Mouse (Mus musculus) right cerebral cortex, postnatal 4 days (tissue): ENCODE results near the gene Ciz1.
A peak's percentile ranks its signal among the peaks of the same experiment; 100 is the strongest.
"Not testable (repeated sequence)": the region's sequence is repeated elsewhere in the genome, so short reads cannot be mapped to it uniquely, and the experiment has no call there.

Experiments
- DNase-seq: peaks from one replicate; pipeline ENCODE4 v3.0.0-alpha.2; 2022

Ciz1 gene

DNA sequence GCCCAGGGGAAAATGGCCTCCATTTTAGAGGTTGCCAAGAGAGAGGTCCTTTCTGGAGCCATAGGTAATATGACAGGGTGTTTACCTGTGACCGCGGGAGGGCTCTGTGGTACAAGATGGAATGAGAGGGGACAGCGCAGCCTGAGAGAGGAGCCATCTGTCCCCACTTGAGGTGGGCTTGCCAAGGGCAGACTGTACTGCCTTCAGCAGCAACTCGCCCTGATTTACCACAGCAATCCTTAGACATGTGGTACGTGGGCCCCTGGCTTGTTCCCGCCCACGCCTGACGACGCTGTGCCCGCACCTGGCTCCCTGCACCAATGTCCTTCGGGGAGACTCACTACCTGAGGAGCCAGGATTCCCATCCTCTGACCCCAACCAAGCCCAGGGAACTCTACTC, 3.8 kb upstream of the Ciz1 start:
- DNase-seq = no peak

DNA sequence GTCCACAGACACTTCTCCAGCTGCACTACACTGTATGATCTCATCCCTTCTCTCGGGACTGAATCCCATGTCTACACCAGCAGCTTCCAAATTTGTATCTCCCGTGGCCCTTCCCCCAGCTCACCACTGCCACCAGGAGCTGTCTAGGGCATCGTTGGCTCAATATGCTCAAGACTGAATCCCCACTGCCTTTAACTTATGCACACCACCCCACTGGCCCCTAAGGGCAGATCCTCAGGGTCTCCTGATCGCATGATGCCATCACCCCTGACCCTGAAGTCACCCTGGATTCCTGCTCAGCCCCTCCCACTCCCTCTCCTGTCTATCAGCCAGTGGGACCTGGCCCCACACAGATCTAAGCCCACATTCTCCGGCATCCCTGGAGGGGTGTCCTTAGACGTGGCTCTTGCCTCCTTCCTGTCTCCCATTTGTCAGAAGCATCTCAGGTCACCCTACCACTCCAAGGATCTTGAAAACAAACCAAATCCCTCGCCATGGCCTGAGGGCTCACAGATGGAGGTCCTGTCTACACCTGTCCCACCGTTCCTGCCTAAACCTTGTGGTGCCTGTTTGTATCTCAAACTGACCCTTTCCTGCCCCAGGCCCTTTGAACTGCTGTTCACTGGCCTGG, 2.4 kb upstream of the Ciz1 start:
- no peak for DNase-seq

DNA sequence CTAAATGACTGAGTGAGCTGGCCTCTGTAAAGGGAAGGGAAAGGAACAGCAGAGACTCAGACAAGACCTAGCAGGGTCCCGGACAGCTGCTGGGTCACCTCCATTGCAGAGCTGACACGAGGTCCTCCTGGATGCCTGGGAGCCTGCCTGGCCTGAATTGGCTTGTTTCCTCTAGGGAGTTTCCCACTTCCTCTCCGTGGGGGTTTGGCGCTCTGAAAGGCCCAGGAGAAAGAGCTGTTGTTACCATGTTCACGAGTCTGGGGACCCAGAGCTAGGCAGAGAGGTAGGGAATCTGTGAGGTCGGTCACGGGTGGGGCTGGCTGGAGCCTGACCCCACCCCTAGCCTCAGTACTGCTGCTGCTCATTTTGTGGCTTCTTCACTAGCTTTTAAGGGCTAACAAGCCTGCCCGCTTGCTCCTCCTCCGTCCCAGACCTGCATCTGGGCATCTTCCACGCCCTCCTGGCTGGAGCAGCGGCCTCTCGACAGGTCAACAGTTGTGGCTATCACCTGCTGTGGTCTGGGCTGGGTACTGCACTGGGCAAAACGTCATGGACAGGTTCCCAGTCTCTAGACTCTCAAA, 1.6 kb upstream of the Ciz1 start:
- no peak for DNase-seq

GRCm38 (mm10) chr2:32351471-32351961, 611 bp upstream of the Ciz1 start:
- DNase-seq = no peak

- peak; percentile 97 for DNase-seq
These were observed 948 bp downstream of the Ciz1 start, which contains the start of gene Dnm1 for GRCm38 (mm10) chr2:32353007-32353542. Dnm1 (minus strand) TSS chr2:32353338.

- DNase-seq = no peak
These were observed 1.7 kb downstream of the Ciz1 start for GRCm38 (mm10) chr2:32353836-32354235.

DNA sequence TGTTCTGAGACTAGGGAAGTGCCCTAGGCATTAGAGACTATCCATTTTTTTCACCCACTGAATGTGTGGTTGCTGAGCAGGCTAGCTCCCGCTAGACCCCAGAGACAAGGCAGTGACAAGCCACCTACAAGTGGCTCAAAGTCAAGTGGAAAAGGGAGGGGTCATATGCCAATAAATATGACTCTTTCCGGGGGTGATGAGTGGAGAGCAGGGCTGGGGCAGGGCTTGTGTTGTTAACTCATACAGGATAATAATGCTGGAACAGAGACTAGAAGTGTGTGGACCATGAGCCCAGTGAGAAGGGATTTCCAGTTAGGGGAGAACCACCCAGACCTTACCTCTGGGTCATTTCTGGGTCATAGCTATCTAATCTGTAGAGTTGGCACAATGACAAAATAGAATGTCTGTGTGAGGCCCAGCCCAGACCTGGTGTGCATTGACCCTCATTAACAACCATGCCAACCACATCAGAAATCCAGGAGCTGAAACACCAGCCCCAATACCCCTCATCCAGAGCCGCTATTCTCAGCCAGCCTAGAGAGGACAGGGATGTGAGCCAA, 2.3 kb downstream of the Ciz1 start:
- DNase-seq = no peak

- no peak for DNase-seq
These were observed 4.1 kb downstream of the Ciz1 start for GRCm38 (mm10) chr2:32356216-32356615.

DNA sequence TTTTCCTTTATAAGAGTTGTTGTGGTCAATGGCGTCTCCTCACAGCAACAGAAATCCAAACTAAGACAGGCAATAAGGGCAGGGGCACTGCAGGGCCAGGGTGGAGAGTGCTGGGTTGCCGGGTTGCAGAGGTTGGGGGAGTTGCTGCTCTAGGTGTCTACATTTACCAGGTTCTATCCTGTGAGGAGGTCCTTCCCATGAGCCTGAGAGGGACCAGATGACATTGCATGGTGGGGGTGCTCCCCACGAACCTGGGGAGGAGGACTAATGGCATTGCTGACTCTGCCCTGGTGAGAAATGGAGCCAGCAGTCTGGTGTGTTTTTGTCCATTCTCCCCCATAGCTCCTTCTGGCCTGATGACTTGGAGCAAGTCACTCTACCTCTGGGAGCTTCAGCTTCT, 5.6 kb downstream of the Ciz1 start:
- DNase-seq = no peak

- DNase-seq = no peak
These were observed 6.3 kb downstream of the Ciz1 start for GRCm38 (mm10) chr2:32358381-32358780.

DNA sequence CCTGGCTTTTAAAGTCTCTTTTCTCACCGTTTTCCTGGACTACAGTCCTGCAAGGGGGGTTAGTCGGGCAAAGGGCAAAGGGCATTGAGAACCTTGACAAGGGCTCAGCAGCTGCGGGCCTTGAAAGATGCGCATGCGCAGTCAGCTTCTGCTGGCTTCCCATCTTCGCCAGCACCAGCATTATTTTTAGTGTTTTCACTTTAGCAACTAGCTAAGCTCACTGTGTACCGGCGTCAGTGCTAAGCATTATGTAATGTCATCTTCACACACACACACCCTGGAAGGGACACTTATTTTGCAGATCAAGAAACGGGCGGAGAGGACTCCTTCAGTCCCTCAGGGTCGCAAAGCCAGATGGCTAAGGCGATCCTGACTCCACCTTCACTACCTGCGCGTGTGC, 8.6 kb downstream of the Ciz1 start:
- DNase-seq = peak; percentile 66

- peak; percentile 61 for DNase-seq
These were observed 9.3 kb downstream of the Ciz1 start for GRCm38 (mm10) chr2:32361437-32361836.

- DNase-seq = not testable (repeated sequence)
These were observed 10.1 kb downstream of the Ciz1 start for GRCm38 (mm10) chr2:32362274-32362673.

DNA sequence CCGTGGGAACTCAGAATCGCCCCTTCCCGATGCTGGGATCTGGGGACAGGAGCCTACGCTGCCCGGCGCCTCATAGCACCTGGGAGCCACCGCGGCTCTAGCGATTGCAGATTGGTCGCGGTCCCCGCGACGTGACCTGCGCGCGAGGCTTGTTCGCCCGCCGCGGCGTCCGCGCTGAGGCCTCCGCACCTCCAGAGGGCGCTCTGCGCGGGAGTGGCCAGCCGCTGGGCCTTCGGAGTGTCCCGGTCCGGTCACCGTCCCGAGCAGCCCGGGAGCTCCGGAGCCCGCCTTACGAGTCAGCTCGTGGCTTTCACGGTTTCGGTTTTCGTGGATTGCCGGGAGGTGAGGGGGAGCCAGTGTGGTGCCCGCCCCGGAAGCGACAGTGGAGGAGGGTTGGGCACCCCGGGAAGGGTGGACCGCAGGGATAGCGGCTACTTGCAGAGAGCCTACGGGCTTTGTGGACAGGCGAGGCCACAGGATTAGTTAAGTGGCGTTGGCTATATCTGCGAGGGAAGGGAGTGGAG, 10.8 kb downstream of the Ciz1 start:
- DNase-seq = peak; percentile 89

- DNase-seq = no peak
These were observed 11.4 kb downstream of the Ciz1 start for GRCm38 (mm10) chr2:32363376-32364106.

DNA sequence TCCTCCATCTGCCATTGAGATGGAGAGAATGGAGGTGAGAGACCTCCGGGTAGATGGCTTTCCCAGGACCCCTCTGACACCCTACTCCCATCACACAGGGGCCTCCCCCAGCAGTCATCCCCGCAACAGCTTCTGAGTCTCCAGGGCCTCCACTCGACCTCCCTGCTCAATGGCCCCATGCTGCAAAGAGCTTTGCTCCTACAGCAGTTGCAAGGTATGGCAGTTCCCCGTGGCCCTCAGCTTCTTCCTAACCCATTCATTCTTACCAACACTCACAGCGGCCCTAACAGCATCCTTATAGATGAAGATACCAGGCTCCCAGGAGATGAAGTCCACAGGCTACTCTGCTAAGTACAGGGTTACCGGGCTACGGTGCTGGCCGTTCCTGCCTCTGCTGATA, 12.0 kb downstream of the Ciz1 start:
- no peak for DNase-seq

GRCm38 (mm10) chr2:32367315-32367714, 15.2 kb downstream of the Ciz1 start:
- DNase-seq = no peak

- no peak for DNase-seq
These were observed 22.1 kb downstream of the Ciz1 start for GRCm38 (mm10) chr2:32374191-32374590.

GRCm38 (mm10) chr2:32375317-32375940, 23.3 kb downstream of the Ciz1 start:
- DNase-seq = no peak

GRCm38 (mm10) chr2:32376963-32377362, 24.8 kb downstream of the Ciz1 start:
- no peak for DNase-seq

DNA sequence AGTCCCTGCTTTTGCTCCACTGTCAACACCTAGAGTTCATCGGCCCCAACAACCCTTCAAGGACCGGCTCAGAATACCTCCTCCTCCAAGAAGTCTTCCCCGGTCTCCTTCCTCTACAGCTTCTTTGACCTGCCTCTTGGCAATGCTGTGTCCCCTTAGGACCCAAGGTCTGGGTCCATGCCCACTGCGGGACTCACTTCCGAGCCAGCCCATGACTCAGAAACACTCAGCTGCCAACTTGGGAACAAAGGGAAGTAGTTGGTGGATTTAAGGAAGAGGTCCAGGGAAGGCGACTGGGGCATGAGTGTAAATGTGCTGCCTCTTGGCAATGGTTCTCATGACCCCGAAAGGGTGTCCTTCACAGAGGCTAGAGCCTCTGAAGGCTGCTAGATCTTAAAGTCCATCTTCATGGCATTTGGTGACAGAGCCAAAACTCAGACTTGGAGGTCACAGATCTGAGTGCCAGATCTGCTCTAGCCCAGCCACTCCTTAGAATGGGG, 27.9 kb downstream of the Ciz1 start:
- DNase-seq = no peak

- DNase-seq = peak; percentile 54
These were observed 29.1 kb downstream of the Ciz1 start for GRCm38 (mm10) chr2:32381141-32381774.
